Mouse (Mus musculus) gastrocnemius, adult 2 months (tissue): ENCODE data around the gene Prss56. TPM values are rescaled to one million over a fixed set of nuclear protein-coding genes. Genes with fewer than 3 reads are reported as not detected.

Experiments
- DNase-seq: peaks from one replicate; pipeline ENCODE4 v3.0.0; 2022
- H3K27ac ChIP-seq: fragments of 200-600 bp; 2 replicates; pipeline ENCODE4 v1.8.1; 2022; ENCODE audit warnings: mild to moderate bottlenecking
- H3K4me3 ChIP-seq: fragments of 200-600 bp; 2 replicates; pipeline ENCODE4 v1.8.1; 2022; ENCODE audit warnings: mild to moderate bottlenecking, moderate library complexity
- CTCF ChIP-seq: fragments of 200-600 bp; IDR thresholded peaks from 2 replicates; pipeline ENCODE4 v1.8.1; 2022; ENCODE audit warnings: antibody characterized with exemption, mild to moderate bottlenecking, moderate library complexity
- intact Hi-C: fragments of 180-260 bp; cut with DNase I; formaldehyde crosslinking; loops from one replicate; pipeline ENCODE4 v1.15.1; 2025
- long read RNA-seq, 2 experiments: library from polyadenylated mRNA; stranded (forward); transcript quantifications; one replicate each; pipeline ENCODE4 v2.0.0; 2021
- total RNA-seq, 2 experiments: library from RNA; stranded (reverse); gene quantifications; 2 replicates each; pipeline ENCODE4 v1.2.3; 2021

Prss56 gene
- not detected for total RNA-seq
- long read RNA-seq, experiment 1 = 0 reads
- long read RNA-seq, experiment 2 = 0 reads

DNA sequence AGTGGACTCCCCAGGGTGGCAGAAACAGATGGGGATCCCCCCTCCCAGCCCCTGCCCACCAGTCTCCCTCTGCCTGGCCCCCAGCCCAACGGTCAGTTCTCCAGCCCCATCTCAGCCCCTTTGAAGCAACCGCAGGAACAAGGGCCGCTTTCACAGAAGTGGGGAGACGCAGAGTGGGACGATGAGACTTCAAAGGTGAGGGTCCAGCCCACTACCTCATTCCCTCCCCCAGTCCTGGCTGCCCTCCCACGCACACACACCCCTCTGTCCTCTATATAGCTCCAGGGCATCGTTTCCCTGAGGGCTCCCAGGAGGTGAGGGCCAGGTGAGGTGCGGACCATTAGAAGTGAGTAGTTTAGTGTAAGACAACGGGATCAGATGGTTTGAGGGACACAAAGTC lies at the start of gene Prss56:
Prss56 (plus strand) TSS at position 301 of the 400 bp plus-strand sequence.
- no peak within 1 kb of the TSS for H3K27ac ChIP-seq
- intact Hi-C loops = loop anchor here (10.0 kb wide), 1 partner anchor 538 kb away; no protein-coding TSS in a partner anchor
- TF ChIP-seq CTCF = no peak
- DNase-seq = no peak
- H3K4me3 ChIP-seq = no peak within 1 kb of the TSS

DNA sequence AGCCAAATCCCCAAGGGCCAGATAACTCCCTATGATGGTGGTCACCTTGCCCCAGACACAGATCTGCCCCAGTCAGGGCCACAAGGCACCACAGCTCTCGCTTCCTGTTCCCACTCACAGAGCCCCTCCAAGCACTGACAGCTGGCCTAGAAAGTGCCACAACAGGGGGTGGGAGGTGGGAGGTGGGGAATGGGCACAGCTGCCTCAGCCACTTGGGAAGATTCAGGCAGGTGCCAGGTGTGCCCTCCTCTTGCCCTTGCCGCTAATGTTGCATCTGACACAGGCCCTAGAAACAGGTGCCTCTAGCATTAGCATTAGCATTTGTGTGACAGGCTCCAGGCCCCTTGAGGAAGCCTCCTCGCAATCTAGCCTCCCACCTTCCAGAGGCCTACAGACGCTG lies 41.6 kb upstream of the Prss56 start:
- intact Hi-C loops = no loop called here
- DNase-seq = no peak
- Histone ChIP-seq H3K27ac (no peak overlapping the region), H3K4me3 (no peak overlapping the region)
- no peak for TF ChIP-seq CTCF

DNA sequence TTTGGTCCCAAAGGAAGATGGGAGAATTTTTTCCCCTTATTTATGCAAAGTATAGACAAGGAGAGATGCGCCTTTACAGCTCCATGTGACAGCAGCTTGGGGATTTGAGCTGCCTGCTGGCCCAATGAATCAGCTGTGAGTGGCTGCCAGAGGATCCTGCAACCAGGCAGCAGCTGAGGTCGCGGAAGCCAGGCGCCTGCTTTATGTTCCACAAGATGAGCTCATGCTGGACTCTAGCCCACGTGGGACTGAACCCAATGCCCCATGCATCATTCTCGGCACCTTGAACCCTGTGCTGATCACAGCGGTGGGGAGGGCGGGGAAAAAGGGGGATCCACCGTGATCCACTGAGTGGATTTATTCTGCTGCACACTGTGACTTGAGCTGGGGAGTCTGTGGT lies 40.7 kb upstream of the Prss56 start:
- intact Hi-C loops = no loop called here

DNA sequence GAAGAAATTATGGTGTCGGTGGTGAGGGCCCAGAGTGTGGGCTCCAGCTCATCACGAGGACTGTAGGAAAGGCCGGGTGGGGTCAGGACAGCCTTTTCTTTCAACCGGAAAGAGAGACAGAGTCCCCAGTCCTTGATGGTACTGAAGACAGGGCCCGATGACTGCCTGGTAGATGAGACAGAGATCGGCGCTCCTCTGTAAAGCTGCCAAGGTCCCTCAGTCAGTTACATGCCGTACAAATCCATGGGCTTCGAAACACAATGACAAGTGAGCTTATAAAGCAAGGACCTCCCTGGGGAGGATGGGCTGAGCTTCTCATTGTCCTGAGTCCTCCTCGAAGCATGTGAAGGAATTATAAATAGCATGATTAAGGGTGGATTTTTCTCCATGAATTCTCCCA lies 40.0 kb upstream of the Prss56 start:
- no peak for DNase-seq
- intact Hi-C loops = no loop called here
- H3K4me3 ChIP-seq = no peak overlapping the region
- no peak overlapping the region for H3K27ac ChIP-seq
- TF ChIP-seq CTCF = no peak

More for the DNA sequence above, 40.7 kb upstream of the Prss56 start:
- peak; percentile 60 for DNase-seq
- Histone ChIP-seq H3K4me3 (no peak overlapping the region), H3K27ac (no peak overlapping the region)
- TF ChIP-seq CTCF = no peak

DNA sequence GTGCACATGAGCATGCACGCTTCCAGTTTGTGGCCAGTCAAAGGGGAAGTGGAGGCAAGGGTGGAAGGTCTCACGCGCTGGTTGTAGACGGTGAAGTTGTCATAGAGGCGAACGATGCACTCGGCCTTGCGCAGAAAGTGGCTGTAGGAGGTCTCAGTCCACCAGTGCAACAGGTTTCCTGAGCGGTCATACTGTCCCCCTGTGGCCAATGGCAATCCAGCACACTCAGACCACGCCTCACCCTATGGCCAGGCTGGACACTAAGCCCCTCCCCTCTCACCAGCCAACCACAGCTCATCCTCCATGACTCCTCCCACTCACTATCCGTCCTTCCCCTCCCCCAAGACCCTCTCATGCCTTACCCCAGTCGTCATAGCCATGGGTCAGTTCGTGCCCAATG lies 33.7 kb upstream of the Prss56 start:
- TF ChIP-seq CTCF = no peak
- no peak for DNase-seq
- H3K27ac ChIP-seq = no peak overlapping the region
- intact Hi-C loops = no loop called here
- no peak overlapping the region for H3K4me3 ChIP-seq

DNA sequence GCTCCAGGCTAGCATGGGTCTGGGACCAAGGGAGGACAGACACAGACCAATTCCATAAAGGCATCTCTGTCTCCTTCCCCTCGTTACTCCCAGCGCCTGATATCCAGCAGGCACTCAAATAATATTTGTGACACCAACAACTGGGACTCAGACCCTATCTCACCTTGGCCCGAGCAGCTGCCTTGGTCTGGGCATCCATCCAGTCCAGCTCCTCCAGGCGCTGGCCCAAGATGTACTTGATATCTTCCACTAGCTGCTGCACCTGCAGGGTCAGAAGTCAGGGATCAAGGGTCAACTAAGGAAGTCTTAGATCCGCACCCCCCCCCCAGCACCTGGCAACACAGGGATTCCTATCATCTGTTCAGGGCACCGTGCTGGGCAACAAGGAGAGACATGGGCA lies 31.8 kb upstream of the Prss56 start:
- peak; percentile 65 for DNase-seq
- no peak for TF ChIP-seq CTCF
- H3K27ac ChIP-seq = no peak overlapping the region
- intact Hi-C loops = no loop called here
- no peak overlapping the region for H3K4me3 ChIP-seq

DNA sequence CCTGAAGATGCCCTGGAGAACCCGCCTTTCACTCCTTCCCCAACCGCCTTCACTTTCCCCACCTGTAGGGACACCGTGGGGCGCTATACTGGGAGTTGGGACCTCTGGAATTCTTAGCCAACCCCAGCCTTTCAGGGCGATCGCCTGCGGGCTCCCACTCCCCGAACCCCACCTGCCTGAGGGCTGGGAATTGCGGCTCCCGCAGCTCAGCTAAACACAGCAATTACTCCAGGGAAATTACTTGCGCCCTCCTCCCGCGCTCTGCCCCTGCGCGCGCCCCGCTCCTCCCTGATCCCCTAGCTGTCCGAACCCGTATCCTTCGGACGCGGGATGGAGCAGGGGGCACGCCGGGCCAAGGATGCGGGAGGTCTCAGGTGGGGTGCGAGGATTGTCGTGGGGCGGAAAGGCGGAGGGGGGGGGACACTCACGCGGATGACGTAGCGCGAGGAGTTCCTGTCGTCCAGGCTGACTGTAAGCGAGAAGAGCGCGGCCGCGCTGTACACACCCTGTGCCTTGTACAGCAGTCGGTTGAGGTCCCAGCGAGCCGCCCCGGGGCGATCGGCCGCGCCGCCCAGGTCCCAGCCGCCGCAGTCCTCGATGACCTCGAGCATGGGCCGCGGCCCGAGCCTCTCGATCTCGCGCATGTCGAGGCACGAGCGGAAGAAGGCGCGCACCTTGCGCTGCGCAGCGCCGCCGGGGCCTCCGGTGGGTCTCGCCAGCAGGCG lies 29.2 kb upstream of the Prss56 start:
- TF ChIP-seq CTCF = no peak
- Histone ChIP-seq H3K4me3 (peak overlapping the region; percentile 58), H3K27ac (no peak overlapping the region)
- intact Hi-C loops = no loop called here
- DNase-seq = no peak

DNA sequence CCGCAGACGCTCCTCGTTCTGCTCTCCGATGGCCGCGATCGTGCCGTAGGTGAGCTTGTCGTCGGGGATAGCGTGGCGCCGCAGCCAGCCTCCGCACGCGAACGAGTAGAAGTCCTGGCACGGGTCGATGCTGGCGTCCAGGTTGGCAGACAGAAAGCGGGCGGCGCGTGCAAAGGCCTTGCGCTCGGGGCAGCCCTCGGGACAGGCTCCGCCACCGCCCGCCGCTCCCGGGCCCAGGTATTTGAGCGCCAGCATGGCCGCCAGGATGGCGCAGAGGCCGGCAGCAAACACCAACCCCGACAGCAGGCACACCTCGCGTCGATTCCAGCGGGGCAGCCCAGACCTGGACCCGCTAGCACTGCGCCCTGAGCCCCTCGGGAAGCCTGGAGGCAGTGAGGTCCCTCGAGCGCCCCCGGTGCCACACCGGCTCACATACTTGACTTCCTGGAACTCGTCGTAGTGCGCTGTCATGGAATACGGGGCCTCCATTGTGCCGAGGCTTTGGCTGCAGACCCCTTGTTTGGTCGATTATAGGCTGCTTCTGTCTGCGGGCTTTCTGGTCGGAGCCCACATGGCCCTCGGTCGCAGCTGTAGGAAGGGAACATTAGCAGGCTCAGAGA lies 28.5 kb upstream of the Prss56 start:
- no peak for TF ChIP-seq CTCF
- intact Hi-C loops = no loop called here
- no peak overlapping the region for H3K27ac ChIP-seq
- H3K4me3 ChIP-seq = peak overlapping the region; percentile 58
- no peak for DNase-seq

DNA sequence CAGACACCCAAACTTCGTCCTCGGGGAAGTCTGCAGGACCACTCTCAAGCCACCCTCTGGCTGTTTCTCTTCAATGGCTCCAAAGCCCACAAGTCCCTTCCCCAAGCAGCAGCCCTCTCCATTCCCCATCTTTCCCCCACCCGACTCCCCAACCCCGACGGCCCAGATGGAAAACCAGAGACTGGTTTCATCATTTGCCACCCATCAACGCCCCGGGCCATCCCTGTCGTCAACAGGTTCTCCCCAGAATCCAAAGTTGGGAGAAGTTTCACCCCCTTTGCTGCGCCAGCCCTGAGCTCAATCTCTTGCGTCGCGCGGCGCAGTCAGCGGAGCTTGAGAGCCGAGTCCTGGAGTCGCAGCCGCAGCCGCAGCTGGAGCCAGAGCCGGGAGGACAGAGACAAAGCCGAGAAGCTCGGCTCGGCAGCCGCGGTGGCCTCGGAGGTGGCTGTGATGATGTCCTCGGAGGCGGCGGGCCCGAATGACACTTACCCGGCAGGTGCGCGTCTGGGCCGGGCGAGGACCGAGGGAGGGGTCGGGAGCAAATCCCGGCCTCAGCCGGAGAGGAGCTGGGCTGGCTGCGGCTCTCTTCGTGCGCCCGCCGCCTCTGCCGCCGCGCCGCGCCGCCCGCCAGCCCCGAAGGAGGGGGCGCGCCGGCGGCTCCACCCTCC lies 27.4 kb upstream of the Prss56 start:
- H3K4me3 ChIP-seq = peak overlapping the region; percentile 38
- no peak for TF ChIP-seq CTCF
- intact Hi-C loops = no loop called here
- no peak for DNase-seq
- H3K27ac ChIP-seq = no peak overlapping the region

DNA sequence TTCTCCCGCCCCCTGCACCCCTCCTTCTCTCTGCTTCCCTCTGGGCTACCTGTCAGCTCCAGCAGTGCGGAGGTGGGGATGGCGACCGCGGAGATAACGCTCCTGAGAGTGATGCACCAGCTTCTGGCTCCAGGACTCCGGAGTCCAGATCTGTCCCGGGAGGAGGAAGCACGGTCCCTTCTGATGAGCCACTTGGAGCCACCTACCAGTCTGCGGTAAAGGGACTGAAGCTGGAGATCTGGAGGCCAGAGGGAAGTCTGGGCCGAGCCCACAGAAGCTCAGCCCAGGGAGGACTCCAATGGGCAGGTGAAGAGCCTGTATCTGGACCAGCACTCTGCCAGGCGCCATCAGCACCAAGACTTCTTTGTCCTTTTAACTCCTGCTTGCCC lies 26.9 kb upstream of the Prss56 start, which contains the start of gene Ecel1:
Ecel1 (minus strand) TSS at position 323 of the 389 bp plus-strand sequence.
- TF ChIP-seq CTCF = no peak
- Histone ChIP-seq H3K4me3 (peak within 1 kb of the TSS; percentile 38), H3K27ac (no peak within 1 kb of the TSS)
- DNase-seq = no peak
- intact Hi-C loops = no loop called here

DNA sequence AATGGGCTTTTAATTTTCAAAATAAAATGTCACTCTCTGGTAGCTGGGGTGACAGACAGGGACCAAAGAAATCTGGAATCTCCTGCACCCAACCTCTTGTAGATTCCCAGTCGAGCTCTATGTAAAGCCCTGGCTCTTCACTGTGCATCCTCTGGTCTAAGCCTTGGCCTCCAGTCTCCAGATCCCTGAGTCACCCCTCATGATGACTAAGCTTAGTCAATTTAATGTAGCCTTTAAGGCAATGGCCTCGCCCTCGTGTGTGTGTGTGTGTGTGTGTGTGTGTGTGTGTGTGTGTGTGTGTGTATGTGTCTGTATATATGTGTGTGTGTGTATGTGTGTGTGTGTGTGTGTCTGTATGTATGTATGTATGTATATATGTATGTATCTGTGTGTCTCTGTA lies 23.7 kb upstream of the Prss56 start:
- TF ChIP-seq CTCF = no peak
- H3K4me3 ChIP-seq = no peak overlapping the region
- DNase-seq = no peak
- H3K27ac ChIP-seq = no peak overlapping the region
- intact Hi-C loops = no loop called here

DNA sequence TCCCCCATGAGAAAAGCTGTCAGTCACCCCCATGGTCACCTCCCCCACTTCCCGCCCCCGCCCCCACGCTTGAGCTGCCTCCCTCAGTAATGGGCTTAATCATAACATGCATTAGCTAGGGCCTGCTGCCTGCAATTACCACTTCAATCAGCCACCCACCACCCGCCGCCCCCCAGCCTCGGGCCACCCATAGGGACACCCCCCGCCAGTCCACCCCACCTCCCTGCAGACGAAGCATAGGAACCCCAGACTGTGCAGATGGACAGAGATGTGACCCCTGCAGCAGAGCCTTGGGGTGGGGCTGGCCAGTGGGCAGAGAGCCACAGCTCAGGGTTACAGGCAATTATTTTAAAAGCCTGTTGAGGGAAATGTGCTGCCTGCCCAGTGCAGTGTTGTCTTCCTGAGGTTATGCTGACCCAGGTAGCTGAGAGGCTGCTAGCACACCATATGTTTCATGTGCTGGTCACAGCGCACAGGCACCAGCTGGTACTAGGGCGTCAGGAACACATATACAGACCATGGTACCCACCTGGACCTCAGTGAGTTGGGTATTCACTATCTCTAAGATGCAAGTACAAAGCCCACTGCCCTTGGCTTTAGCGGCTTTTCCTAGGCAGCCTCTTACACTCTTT lies 18.8 kb upstream of the Prss56 start:
- Histone ChIP-seq H3K4me3 (no peak overlapping the region), H3K27ac (no peak overlapping the region)
- intact Hi-C loops = no loop called here
- no peak for DNase-seq
- TF ChIP-seq CTCF = no peak

DNA sequence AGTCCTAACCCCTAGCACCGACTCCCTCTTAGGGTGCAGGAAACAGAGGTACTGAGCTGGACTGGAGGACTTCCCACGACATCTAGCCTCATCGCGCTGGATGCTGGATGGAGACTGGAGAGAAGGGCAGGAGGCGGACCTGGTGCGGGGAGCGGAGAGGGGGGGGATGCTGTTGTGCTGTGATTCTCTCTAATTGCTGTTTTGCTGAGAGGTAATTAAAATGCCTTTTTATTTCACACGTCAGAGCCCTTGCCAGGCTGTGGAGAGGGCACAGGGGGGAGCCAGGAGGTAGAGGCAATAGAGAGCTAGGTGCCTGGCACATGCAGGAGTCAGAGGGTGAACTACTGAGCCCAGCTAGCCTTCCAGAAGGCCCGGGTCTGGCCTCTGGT lies 18.3 kb upstream of the Prss56 start:
- H3K27ac ChIP-seq = no peak overlapping the region
- TF ChIP-seq CTCF = no peak
- no peak overlapping the region for H3K4me3 ChIP-seq
- intact Hi-C loops = no loop called here
- DNase-seq = no peak
